Mouse (Mus musculus): ENCODE measurements at regions not wholly inside any gene's neighbourhood (a gene's known extent, or its start where the extent isn't known, plus 50 kb on each side); places are given as distances from the start of the nearest gene placed in this dataset.

DNA sequence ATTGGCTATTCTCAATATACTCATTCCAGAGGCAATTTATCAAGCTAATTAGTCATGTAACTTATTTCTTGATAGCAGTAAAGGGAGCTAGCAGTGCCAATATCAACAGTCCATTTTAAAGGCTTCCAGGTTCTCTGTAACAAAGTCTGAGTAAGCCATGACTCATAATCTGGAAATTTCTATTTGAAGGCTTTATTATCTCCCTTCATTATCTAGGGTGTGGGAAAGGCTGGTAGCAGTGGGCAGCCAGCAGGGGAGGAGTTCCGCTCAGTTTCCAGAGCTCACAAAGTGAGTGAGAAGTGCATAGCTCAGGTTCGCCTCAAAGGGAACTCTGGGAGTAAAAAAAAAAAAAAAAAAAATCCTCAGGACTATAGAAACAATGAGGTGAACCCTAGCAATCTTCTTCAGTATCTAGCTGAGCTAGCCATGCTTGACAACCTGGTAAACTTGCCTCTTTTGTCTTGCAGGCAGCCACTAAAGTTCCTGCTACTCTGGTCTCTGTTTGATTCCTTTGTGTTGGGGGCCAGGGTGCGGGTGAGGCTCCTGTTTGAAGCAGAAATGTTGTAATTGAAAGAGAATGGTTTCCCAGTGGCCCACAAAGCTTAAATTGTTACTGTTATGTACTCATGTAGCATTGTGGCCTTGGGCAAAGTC lies 68.7 kb upstream of the Itprid2 start:
- no peak for TF ChIP-seq POLR2A (IDR thresholded peaks at IDR 0.05; ENCODE audit: insufficient read length, low read depth)
- no peak for TF ChIP-seq TCF3 (IDR thresholded peaks at IDR 0.05; ENCODE audit: insufficient read length, low read depth)
- no peak for TF ChIP-seq REST (IDR thresholded peaks at IDR 0.05; ENCODE audit: insufficient read depth, insufficient read length)
- no peak for TF ChIP-seq MYOD1 (IDR thresholded peaks at IDR 0.05; ENCODE audit: control insufficient read depth in 1 of 3, insufficient read length in 2 of 3, low read depth in 2 of 3)
- no peak for TF ChIP-seq POLR2AphosphoS2 (IDR thresholded peaks at IDR 0.05; ENCODE audit: insufficient read length, low read depth)
- no peak for TF ChIP-seq TCF12 (IDR thresholded peaks at IDR 0.05; ENCODE audit: insufficient read depth, poor library complexity, severe bottlenecking)
- TF ChIP-seq USF1 (IDR thresholded peaks at IDR 0.05; ENCODE audit: low read depth), result no peak
- no peak for TF ChIP-seq SRF (IDR thresholded peaks at IDR 0.05; ENCODE audit: control insufficient read depth, insufficient read length, low read depth)
- no peak for TF ChIP-seq MAX (IDR thresholded peaks at IDR 0.05; ENCODE audit: low read depth)
- no peak for TF ChIP-seq CEBPB (IDR thresholded peaks at IDR 0.05; ENCODE audit: insufficient read depth, poor library complexity, severe bottlenecking)
